Mouse (Mus musculus): ENCODE measurements around the gene Gm49373. TPM values are rescaled to one million over a fixed set of nuclear protein-coding genes. Genes with fewer than 3 reads are reported as not detected.

Gene Gm49373
- total and polyA plus RNA-seq, 3 experiments: 0.60 to 1.5 (median 0.85) TPM

DNA sequence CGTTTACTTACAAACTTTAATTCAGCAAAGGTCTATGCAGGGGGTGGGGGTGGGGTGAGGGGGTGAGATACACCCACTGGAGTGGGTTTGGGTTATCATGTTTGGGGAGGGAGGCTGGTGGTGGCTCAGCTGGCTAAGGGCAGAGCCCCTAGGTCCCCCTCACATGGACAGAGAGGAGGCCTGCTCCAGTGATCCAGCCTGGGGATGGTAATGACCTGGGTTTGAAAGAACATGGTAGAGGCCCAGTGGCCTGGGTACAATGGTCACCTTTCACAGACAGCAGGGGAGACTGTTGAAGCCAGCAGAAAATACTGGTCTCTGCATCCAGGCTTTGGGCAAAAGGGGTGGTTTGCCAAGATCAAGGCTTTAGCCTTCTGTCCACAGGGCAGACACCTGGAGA, 1.3 kb upstream of the Gm49373 start:
- dilution Hi-C loops (cut with MboI; ENCODE audit: extremely low pct_ligation_motif_present, extremely low pct_unique_long_range_greater_than_20kb, low sequenced_read_pairs): no loop called here
- Histone ChIP-seq H3K4me1 (ENCODE audit: control insufficient read depth in 1 of 2, insufficient read depth in 2 of 2) (peaks cover 8 to 29% of the 10 kb centered on the region in 2 experiments), H3K9ac (ENCODE audit: insufficient read depth, low read depth) (peak overlapping the region; percentile 74), H3K4me2 (ENCODE audit: insufficient read depth, low read depth, poor library complexity, severe bottlenecking) (peak overlapping the region; percentile 92), H3K4me3 (replicated peaks in 1 of 3; ENCODE audit: low read depth in 2 of 3, low read length in 2 of 3, poor library complexity in 1 of 3) (peak overlapping the region in 1 of 3 experiments; percentile 98), H3K27ac (ENCODE audit: insufficient read depth, low read depth) (no peak overlapping the region), H3K9me3 (replicated peaks; ENCODE audit: low read length) (no peaks in the 10 kb centered on the region), H3K79me2 (replicated peaks; ENCODE audit: control insufficient read depth, extremely low read depth, insufficient read depth, poor library complexity, severe bottlenecking) (peaks cover 35% of the 10 kb centered on the region), H3K36me3 (replicated peaks in 1 of 2; ENCODE audit: control insufficient read depth in 1 of 2, insufficient read depth in 1 of 2, low read length in 1 of 2) (peaks cover 61 to 75% of the 10 kb centered on the region in 2 experiments), H3K27me3 (replicated peaks) (no peaks in the 10 kb centered on the region)
- in situ Hi-C loops (cut with MboI; ENCODE audit: low pct_ligation_motif_present, low pct_unique_long_range_greater_than_20kb, low sequenced_read_pairs): loop anchor here (5.0 kb wide), 1 partner anchor 47 kb away; the partner anchor contains the start of gene Icam4
- TF ChIP-seq GABPA (IDR thresholded peaks at IDR 0.05; ENCODE audit: insufficient replicate concordance, low read depth, low read length) (no peak), KAT2A (IDR thresholded peaks at IDR 0.05; ENCODE audit: insufficient replicate concordance, low read length) (no peak), JUN (IDR thresholded peaks at IDR 0.05; ENCODE audit: insufficient read depth, low read depth, low read length) (no peak), MXI1 (IDR thresholded peaks at IDR 0.05; ENCODE audit: low read depth, low read length) (no peak), UBTF (IDR thresholded peaks at IDR 0.05; ENCODE audit: low read depth, low read length) (no peak), SIN3A (IDR thresholded peaks at IDR 0.05; ENCODE audit: low read length) (no peak), EP300 (IDR thresholded peaks at IDR 0.05; ENCODE audit: low read length) (no peak), PAX5 (IDR thresholded peaks at IDR 0.05; ENCODE audit: low read length) (no peak), IRF4 (IDR thresholded peaks at IDR 0.05; ENCODE audit: low read depth, low read length) (no peak)
- no peak for DNase-seq (ENCODE audit: extremely low read depth)

DNA sequence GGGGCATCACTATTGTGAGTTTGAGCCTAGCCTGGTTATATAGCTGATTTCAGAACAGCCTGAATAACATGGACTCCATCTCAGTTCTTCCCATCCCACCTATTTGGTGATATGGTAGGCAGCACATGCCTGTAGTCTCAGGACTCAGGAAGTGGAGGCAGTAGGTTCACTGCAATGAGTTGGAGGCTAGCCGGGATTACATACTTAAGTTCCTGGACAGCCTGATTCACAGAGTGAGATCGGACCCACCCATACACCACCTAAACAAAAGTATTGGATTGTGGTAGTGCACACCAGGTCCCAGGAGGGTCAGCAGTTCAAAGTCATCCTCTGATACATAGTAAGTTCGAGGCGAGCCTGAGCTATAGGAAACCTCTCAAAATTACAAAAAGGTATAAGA, 255 bp downstream of the Gm49373 start:
- H3K4me3 ChIP-seq (replicated peaks in 1 of 3; ENCODE audit: low read depth in 2 of 3, low read length in 2 of 3, poor library complexity in 1 of 3): peak overlapping the region; percentile 90 to 98 (median 96)
- H3K9me3 ChIP-seq (replicated peaks; ENCODE audit: low read length): no peaks in the 10 kb centered on the region
- H3K79me2 ChIP-seq (replicated peaks; ENCODE audit: control insufficient read depth, extremely low read depth, insufficient read depth, poor library complexity, severe bottlenecking): peaks cover 35% of the 10 kb centered on the region
- peak; percentile 29 for DNase-seq (ENCODE audit: extremely low read depth)
- no peaks in the 10 kb centered on the region for H3K27me3 ChIP-seq (replicated peaks)
- peaks cover 8 to 29% of the 10 kb centered on the region in 2 experiments for H3K4me1 ChIP-seq (ENCODE audit: control insufficient read depth in 1 of 2, insufficient read depth in 2 of 2)
- peaks cover 53 to 74% of the 10 kb centered on the region in 2 experiments for H3K36me3 ChIP-seq (replicated peaks in 1 of 2; ENCODE audit: control insufficient read depth in 1 of 2, insufficient read depth in 1 of 2, low read length in 1 of 2)
- TF ChIP-seq ZKSCAN1 (IDR thresholded peaks at IDR 0.05; ENCODE audit: borderline replicate concordance, low read depth, low read length): no peak
- TF ChIP-seq SIN3A (IDR thresholded peaks at IDR 0.05; ENCODE audit: low read length): peak; percentile 9; the same call in 1 of the 2 replicates
- no peak for TF ChIP-seq MEF2A (IDR thresholded peaks at IDR 0.05; ENCODE audit: borderline replicate concordance, low read depth, low read length)
- TF ChIP-seq POLR2AphosphoS2 (IDR thresholded peaks at IDR 0.05; ENCODE audit: low read depth, low read length): no peak
- no peak for TF ChIP-seq UBTF (IDR thresholded peaks at IDR 0.05; ENCODE audit: low read depth, low read length)
- no peak for TF ChIP-seq TBP (conservative IDR thresholded peaks at IDR 0.05; ENCODE audit: low read depth, low read length)
- no peak for TF ChIP-seq CHD2 (IDR thresholded peaks at IDR 0.05; ENCODE audit: low read length)
- no peak for TF ChIP-seq JUN (IDR thresholded peaks at IDR 0.05; ENCODE audit: insufficient read depth, low read depth, low read length)
- peak; percentile 17; the same call in 1 of the 2 replicates for TF ChIP-seq MYC (IDR thresholded peaks at IDR 0.05; ENCODE audit: low read depth, low read length)
- peak overlapping the region; percentile 26; the same call in 1 of the 2 replicates for H3K27ac ChIP-seq (ENCODE audit: insufficient read depth, low read depth)
- dilution Hi-C loops (cut with MboI; ENCODE audit: extremely low pct_ligation_motif_present, extremely low pct_unique_long_range_greater_than_20kb, low sequenced_read_pairs) (no loop called here), in situ Hi-C loops (cut with MboI; ENCODE audit: low pct_ligation_motif_present, low pct_unique_long_range_greater_than_20kb, low sequenced_read_pairs) (loop anchor here (5.0 kb wide), 1 partner anchor 45 kb away; the partner anchor contains the start of gene Icam4)
- peak overlapping the region; percentile 85 for H3K4me2 ChIP-seq (ENCODE audit: insufficient read depth, low read depth, poor library complexity, severe bottlenecking)
- peak overlapping the region; percentile 88 for H3K9ac ChIP-seq (ENCODE audit: insufficient read depth, low read depth)

All from CH12.LX (cell line).